In the genomic region with DNA sequence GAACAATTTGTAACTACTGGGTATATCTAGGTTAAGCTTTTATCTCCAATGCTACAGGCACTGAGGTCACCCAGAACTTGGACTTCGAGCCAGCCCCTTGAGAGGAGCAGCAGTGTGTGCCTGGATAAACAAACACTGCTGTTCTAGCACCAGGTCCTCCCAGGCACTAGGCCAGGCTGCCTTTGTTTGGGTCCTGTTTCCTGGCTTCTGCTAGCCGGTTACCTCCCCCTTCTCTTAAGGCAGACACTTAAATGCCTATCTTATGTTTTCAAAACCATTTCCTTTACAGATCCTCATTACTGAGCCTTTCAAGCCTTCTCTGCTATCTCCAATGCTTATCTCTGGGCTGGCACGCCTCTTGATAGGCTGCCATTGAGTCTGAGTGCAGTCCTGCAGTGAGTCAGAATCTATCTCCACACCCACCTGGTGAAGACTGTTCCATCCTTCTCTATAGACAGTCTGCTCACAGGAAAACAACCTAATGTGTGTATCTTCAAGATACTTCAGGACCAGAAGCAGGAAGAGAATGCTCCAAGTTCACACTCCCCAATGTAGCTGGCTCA, we compare ENCODE assay signal across 8 mouse cellular contexts. TPM values are rescaled to one million over a fixed set of nuclear protein-coding genes. Genes with fewer than 3 reads are reported as not detected.
A peak's percentile ranks its signal among the peaks of the same experiment; 100 is the strongest.
DNase-seq lines count a peak whose midpoint lies in the region; ATAC-seq lines count a peak whose summit lies in the region.

No protein-coding gene starts in this region.

- H3K9me3 ChIP-seq in heart, embryonic 13.5 days = no peaks in the 10 kb centered on the region

- peak; percentile 68 for ATAC-seq in frontal cortex, adult (ENCODE audit: low TSS enrichment)
- ATAC-seq in heart, embryonic 13.5 days (ENCODE audit: extremely low read depth, insufficient number of reproducible peaks, low FRiP score, low TSS enrichment) = peak; percentile 70

- peak overlapping the region; percentile 88 for H3K27ac ChIP-seq in heart, embryonic 13.5 days (replicated peaks)

- no peak overlapping the region for H3K9ac ChIP-seq in heart, embryonic 13.5 days

- no peak overlapping the region for H3K4me3 ChIP-seq in heart, embryonic 13.5 days

- 3% methylated on average over 3 of the region's 3 CpGs for WGBS in heart, embryonic 13.5 days

- no peak for DNase-seq in frontal cortex, postnatal 10 days (ENCODE audit: low spot score in 2 of 2)
- DNase-seq in CD4-positive, CD25-positive, alpha-beta regulatory T cell, adult 2 months (ENCODE audit: low read depth, low spot score) = peak; percentile 82
- DNase-seq in cerebellum, adult 9-11 months = peak; percentile 52
- peak; percentile 71 for DNase-seq in kidney, postnatal 10 days
- DNase-seq in lung, postnatal 14 days = peak; percentile 77
- peak; percentile 80 for DNase-seq in testis, postnatal 14 days (ENCODE audit: low spot score)

- peaks cover 84% of the 10 kb centered on the region for H3K4me1 ChIP-seq in heart, embryonic 13.5 days

- H3K36me3 ChIP-seq in heart, embryonic 13.5 days = no peaks in the 10 kb centered on the region

- H3K4me2 ChIP-seq in heart, embryonic 13.5 days = peak overlapping the region; percentile 8

- H3K27me3 ChIP-seq in heart, embryonic 13.5 days (replicated peaks) = no peaks in the 10 kb centered on the region

RNA-seq across cellular contexts. Expression of gene Tmem131, which starts 23.2 kb away (rescaled TPM):
- 5.8 and 6.5 TPM in 2 replicates for polyA plus RNA-seq in heart, embryonic 13.5 days (2015; fragmentation: Nextera tagmentation; extraction: Ambion mirVana)

Comparison
In these comparisons a context has a peak if more than half of its experiments do, and no peak if none do; other contexts are left out.
1. DNase-seq: peak in CD4-positive, CD25-positive, alpha-beta regulatory T cell, adult 2 months (single experiment), cerebellum, adult 9-11 months (single experiment), kidney, postnatal 10 days (single experiment), lung, postnatal 14 days (single experiment) and testis, postnatal 14 days (single experiment); none in frontal cortex, postnatal 10 days (0 of 2).